Mouse (Mus musculus): Measurements from ENCODE around the gene Catsper4. TPM values are rescaled to one million over a fixed set of nuclear protein-coding genes. Genes with fewer than 3 reads are reported as not detected.
A peak's percentile ranks its signal among the peaks of the same experiment; 100 is the strongest.

Gene Catsper4
- polyA plus RNA-seq, 1 experiment from 2014 or later = not detected

DNA sequence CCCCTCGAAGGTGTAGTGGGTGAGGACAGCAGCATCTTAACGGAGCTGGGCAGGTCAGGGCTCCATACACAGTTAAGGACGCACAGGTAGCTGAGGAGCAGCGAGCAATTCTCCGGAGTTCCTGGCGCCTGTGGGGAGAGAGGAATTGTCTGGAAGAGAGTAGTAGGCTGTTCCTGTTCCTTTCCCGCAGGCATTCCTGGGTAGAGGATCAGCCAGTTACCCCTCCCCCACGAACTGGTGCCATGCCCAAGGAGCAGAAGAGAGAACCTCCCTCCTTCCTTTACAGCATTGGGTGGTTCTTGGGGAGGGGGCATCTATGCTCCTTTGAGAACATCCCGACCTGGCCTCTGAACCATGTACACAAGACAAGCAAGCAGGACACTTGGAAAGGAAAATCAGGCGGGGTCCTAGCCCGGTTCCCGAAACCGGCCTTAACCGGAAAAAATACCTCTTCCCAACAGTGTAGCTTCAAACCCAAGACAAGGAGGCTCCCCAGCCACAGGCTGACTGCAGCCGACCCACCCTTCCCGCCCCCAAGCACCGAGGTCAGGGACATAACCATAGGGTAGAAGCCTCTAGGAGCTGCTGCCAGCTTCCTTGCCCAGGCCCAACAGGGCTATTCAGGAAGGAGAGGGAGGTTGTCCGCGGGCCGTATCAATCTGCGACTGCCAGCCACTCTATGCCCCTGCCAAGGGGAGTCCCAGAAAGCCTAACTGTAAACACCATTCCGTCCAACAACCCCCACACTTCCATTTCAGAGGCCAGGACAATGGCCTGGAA is 25.1 kb upstream of the Catsper4 start:
- Histone ChIP-seq H3K27me3 (ENCODE audit: control insufficient read depth, insufficient read depth, low read length) (peaks cover 48% of the 10 kb centered on the region), H3K4me2 (ENCODE audit: low read depth, low read length, severe bottlenecking) (peak overlapping the region; percentile 75), H3K4me1 (replicated peaks; ENCODE audit: control insufficient read depth, insufficient read depth, low read length) (peaks cover 53% of the 10 kb centered on the region), H3K9ac (ENCODE audit: low read length) (no peak overlapping the region; the same call in none of the 2 replicates), H3K9me3 (ENCODE audit: control insufficient read depth, low read length) (no peaks in the 10 kb centered on the region), H3K36me3 (ENCODE audit: control insufficient read depth, insufficient read depth, low read length) (no peaks in the 10 kb centered on the region), H3K4me3 (ENCODE audit: low read depth, low read length) (peak overlapping the region; percentile 44), H3K27ac (ENCODE audit: low read depth, low read length) (no peak overlapping the region)
- no peak for ATAC-seq (replicated peaks; ENCODE audit: low FRiP score)
- 3% methylated on average over 22 of the region's 22 CpGs for WGBS
- no peak for DNase-seq (ENCODE audit: low spot score)

DNA sequence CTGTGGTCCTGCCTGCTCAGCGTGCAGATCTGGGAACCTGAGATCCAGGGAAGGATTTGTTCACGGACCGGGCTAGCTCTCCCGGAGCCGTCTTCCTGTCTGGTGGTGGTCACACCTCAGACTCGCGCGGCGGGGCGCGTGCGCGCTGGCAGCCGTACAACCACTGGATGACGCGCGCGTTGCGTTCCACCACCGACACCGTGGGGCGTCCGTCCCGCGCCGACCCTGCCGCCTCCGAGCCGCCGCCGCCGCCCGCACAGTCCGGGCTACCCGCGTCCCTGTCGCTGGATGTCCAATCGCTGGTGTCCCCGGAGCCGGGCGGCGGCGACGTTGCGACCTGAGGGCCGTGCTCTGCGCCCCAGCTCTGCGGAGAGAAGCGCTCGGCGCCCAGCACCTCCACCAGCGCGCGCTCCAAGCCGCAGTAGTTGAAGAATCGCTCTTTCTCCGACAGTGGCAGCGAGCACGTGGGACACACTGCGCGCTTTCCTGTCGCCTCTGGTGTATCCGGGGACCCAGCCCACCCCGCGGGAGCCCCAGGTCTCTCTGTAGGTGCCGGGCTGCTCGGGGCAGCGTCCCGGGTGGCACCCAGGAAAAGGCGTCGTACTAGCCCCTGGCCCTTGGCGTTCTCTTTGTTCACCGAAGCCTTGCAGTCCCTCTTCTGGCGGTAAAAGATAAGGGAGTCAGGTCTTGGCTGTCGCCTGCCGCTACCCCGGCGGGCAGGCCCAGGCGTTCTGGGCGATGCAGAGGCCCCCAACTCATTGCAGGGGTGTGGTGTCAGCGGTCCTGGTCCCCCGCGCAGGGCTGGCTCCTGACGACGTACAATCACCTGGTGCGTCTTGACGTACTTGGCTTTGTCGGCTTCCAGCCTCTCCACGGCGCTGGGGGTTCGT is 24.3 kb upstream of the Catsper4 start:
- Histone ChIP-seq H3K4me1 (replicated peaks; ENCODE audit: control insufficient read depth, insufficient read depth, low read length) (peaks cover 46% of the 10 kb centered on the region), H3K27me3 (ENCODE audit: control insufficient read depth, insufficient read depth, low read length) (peaks cover 48% of the 10 kb centered on the region), H3K9ac (ENCODE audit: low read length) (peak overlapping the region; percentile 58), H3K4me2 (ENCODE audit: low read depth, low read length, severe bottlenecking) (peak overlapping the region; percentile 75), H3K9me3 (ENCODE audit: control insufficient read depth, low read length) (no peaks in the 10 kb centered on the region), H3K4me3 (ENCODE audit: low read depth, low read length) (peak overlapping the region; percentile 44), H3K27ac (ENCODE audit: low read depth, low read length) (no peak overlapping the region), H3K36me3 (ENCODE audit: control insufficient read depth, insufficient read depth, low read length) (no peaks in the 10 kb centered on the region)
- WGBS = under 1% methylated on average over 91 of the region's 91 CpGs
- ATAC-seq (replicated peaks; ENCODE audit: low FRiP score) (no peak), DNase-seq (ENCODE audit: low spot score) (peak; percentile 77)

DNA sequence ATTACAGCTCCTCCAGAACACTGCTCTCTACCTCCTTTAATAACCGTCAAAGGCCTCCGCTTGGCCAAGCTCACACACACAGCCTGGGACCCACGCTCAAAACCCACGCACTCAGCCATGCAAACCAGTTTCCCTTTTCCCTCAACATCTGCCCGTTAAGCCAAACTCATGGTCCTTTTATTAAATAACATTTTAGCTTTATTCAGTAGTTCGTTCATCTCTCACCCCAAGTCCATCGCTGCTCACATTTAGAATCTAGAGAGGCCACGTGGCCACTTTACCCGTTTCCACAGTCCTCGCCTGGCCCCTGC is 23.7 kb upstream of the Catsper4 start:
- H3K4me2 ChIP-seq (ENCODE audit: low read depth, low read length, severe bottlenecking) = peak overlapping the region; percentile 75
- peaks cover 43% of the 10 kb centered on the region for H3K4me1 ChIP-seq (replicated peaks; ENCODE audit: control insufficient read depth, insufficient read depth, low read length)
- DNase-seq (ENCODE audit: low spot score) = no peak
- H3K27me3 ChIP-seq (ENCODE audit: control insufficient read depth, insufficient read depth, low read length) = peaks cover 48% of the 10 kb centered on the region
- peak overlapping the region; percentile 44 for H3K4me3 ChIP-seq (ENCODE audit: low read depth, low read length)
- no peaks in the 10 kb centered on the region for H3K36me3 ChIP-seq (ENCODE audit: control insufficient read depth, insufficient read depth, low read length)
- H3K27ac ChIP-seq (ENCODE audit: low read depth, low read length) = no peak overlapping the region
- 9% methylated on average over 10 of the region's 10 CpGs for WGBS
- no peaks in the 10 kb centered on the region for H3K9me3 ChIP-seq (ENCODE audit: control insufficient read depth, low read length)
- no peak for ATAC-seq (replicated peaks; ENCODE audit: low FRiP score)
- H3K9ac ChIP-seq (ENCODE audit: low read length) = peak overlapping the region; percentile 58

DNA sequence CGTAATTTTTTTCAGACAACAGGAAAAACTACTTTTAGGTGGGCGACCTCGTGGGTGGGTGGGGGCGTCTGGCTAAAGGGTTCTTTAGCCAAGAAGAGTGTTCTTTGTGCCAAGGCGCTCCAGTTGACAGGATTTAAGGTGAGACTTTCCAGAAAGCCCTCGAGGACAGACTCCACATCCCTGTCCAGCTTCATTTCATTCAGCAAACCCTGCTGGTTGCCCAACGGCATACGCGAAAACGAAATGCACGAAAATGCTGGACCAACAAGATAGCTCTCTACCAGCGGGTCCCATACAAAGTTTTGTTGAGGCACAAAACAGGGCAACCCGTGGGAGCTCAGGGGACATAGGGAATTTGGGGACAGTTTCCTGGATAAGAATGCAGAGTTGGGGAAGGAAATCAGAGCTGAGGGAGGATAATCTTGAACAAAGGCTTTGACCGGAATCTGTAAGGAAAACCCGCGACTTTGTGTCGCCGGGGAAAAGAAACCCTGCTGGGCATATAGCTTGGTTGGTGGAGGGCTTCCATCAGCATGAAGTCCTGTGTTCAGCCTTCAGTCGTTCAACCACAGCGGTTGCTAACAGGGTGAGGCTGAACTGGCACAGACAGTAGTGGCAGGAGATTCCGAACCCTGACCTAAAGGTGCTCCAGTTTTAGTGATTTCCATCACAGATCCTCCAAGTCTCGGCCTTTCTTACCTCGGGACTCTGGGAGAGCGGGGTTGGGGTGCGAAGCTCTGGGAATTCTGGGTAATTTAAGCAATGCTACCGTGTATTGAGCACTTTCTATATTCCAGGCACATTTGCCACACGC is 23.1 kb upstream of the Catsper4 start:
- peak overlapping the region; percentile 44 for H3K4me3 ChIP-seq (ENCODE audit: low read depth, low read length)
- DNase-seq (ENCODE audit: low spot score) (no peak), ATAC-seq (replicated peaks; ENCODE audit: low FRiP score) (no peak)
- H3K4me2 ChIP-seq (ENCODE audit: low read depth, low read length, severe bottlenecking) = peak overlapping the region; percentile 75
- peaks cover 43% of the 10 kb centered on the region for H3K4me1 ChIP-seq (replicated peaks; ENCODE audit: control insufficient read depth, insufficient read depth, low read length)
- H3K27ac ChIP-seq (ENCODE audit: low read depth, low read length) = no peak overlapping the region
- H3K27me3 ChIP-seq (ENCODE audit: control insufficient read depth, insufficient read depth, low read length) = peaks cover 48% of the 10 kb centered on the region
- no peaks in the 10 kb centered on the region for H3K9me3 ChIP-seq (ENCODE audit: control insufficient read depth, low read length)
- H3K36me3 ChIP-seq (ENCODE audit: control insufficient read depth, insufficient read depth, low read length) = no peaks in the 10 kb centered on the region
- WGBS = 6% methylated on average over 27 of the region's 27 CpGs
- no peak overlapping the region for H3K9ac ChIP-seq (ENCODE audit: low read length)

DNA sequence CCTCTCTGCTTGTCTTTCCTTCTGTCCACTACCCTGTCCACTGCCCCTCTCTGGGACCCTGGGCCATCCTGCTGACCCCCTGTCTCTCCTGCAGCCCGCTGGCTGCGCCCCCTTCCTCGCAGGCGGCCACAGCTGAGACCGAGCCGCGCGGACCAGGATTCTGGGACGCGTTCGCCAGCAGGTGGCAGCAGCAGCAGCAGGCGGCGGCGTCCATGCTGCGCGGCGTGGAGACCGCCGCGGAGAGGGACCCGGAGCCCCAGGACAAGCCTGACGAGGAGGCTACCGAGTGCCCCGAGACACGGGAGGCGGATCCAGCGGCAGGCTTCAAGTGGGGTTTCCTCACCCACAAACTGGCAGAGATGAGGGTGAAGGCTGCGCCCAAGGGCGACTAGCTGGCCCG is 22.5 kb upstream of the Catsper4 start:
- no peak overlapping the region for H3K27ac ChIP-seq (ENCODE audit: low read depth, low read length)
- H3K9me3 ChIP-seq (ENCODE audit: control insufficient read depth, low read length) = no peaks in the 10 kb centered on the region
- H3K36me3 ChIP-seq (ENCODE audit: control insufficient read depth, insufficient read depth, low read length) = no peaks in the 10 kb centered on the region
- H3K9ac ChIP-seq (ENCODE audit: low read length) = no peak overlapping the region; the same call in 1 of the 2 replicates
- peaks cover 44% of the 10 kb centered on the region for H3K27me3 ChIP-seq (ENCODE audit: control insufficient read depth, insufficient read depth, low read length)
- H3K4me1 ChIP-seq (replicated peaks; ENCODE audit: control insufficient read depth, insufficient read depth, low read length) = peaks cover 45% of the 10 kb centered on the region
- DNase-seq (ENCODE audit: low spot score) (peak; percentile 90), ATAC-seq (replicated peaks; ENCODE audit: low FRiP score) (peak; percentile 59)
- WGBS = under 1% methylated on average over 30 of the region's 30 CpGs
- H3K4me3 ChIP-seq (ENCODE audit: low read depth, low read length) = peak overlapping the region; percentile 28
- H3K4me2 ChIP-seq (ENCODE audit: low read depth, low read length, severe bottlenecking) = peak overlapping the region; percentile 58

DNA sequence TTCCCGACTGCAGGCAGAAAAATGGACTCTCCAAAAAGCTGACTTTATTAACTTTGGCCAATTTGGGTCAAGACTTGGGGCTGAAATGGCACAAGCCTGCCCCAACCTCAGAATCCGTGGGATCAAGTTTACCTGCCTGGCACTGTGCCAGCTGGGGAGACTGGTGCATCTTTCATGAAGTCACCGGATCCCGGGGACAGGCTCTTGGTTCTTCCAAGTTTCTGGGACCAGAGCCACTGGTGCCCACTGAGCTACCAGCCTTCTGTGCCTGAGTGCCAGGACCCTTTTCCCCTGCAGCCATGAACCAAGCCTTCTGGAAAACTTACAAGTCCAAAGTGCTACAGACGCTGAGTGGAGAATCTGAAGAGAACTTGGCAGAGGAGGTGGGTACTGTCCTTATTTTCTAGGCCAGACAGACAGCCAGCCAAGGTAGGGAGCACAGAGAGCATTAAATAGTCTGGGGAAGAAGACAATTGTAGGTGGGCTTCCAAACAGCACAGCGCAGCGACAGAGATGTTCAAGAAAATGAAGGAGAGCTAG is 19.6 kb upstream of the Catsper4 start, which contains the start of gene Gm30191:
Gene Gm30191, plus strand, starts transcription at position 217 of the 540 bp plus-strand sequence.
- Histone ChIP-seq H3K4me3 (ENCODE audit: low read depth, low read length) (peak within 1 kb of the TSS; percentile 85), H3K27me3 (ENCODE audit: control insufficient read depth, insufficient read depth, low read length) (peaks cover 23% of the 10 kb centered on the region), H3K27ac (ENCODE audit: low read depth, low read length) (no peak within 1 kb of the TSS), H3K36me3 (ENCODE audit: control insufficient read depth, insufficient read depth, low read length) (no peaks in the 10 kb centered on the region), H3K9me3 (ENCODE audit: control insufficient read depth, low read length) (no peaks in the 10 kb centered on the region), H3K4me2 (ENCODE audit: low read depth, low read length, severe bottlenecking) (peak within 1 kb of the TSS; percentile 93), H3K9ac (ENCODE audit: low read length) (peak within 1 kb of the TSS; percentile 74), H3K4me1 (replicated peaks; ENCODE audit: control insufficient read depth, insufficient read depth, low read length) (peaks cover 28% of the 10 kb centered on the region; the same call in 1 of the 2 replicates)
- DNase-seq (ENCODE audit: low spot score) = no peak
- ATAC-seq (replicated peaks; ENCODE audit: low FRiP score) = no peak
- WGBS = 72% methylated on average over 7 of the region's 7 CpGs

GRCm38 (mm10) chr4:134246256-134246655 is 19.1 kb upstream of the Catsper4 start:
- Histone ChIP-seq H3K27me3 (ENCODE audit: control insufficient read depth, insufficient read depth, low read length) (peaks cover 18% of the 10 kb centered on the region), H3K4me2 (ENCODE audit: low read depth, low read length, severe bottlenecking) (no peak overlapping the region), H3K4me1 (replicated peaks; ENCODE audit: control insufficient read depth, insufficient read depth, low read length) (peaks cover 23% of the 10 kb centered on the region; the same call in 1 of the 2 replicates), H3K36me3 (ENCODE audit: control insufficient read depth, insufficient read depth, low read length) (no peaks in the 10 kb centered on the region), H3K9me3 (ENCODE audit: control insufficient read depth, low read length) (no peaks in the 10 kb centered on the region), H3K4me3 (ENCODE audit: low read depth, low read length) (no peak overlapping the region), H3K9ac (ENCODE audit: low read length) (no peak overlapping the region), H3K27ac (ENCODE audit: low read depth, low read length) (no peak overlapping the region)
- no peak for ATAC-seq (replicated peaks; ENCODE audit: low FRiP score)
- 29% methylated on average over 4 of the region's 4 CpGs for WGBS
- DNase-seq (ENCODE audit: low spot score) = no peak
